Mouse (Mus musculus): ENCODE measurements around the gene Tcf7l2. TPM values are rescaled to one million over a fixed set of nuclear protein-coding genes. Genes with fewer than 3 reads are reported as not detected.

Gene Tcf7l2
- polyA plus RNA-seq, 1 experiment = 10.5 TPM

DNA sequence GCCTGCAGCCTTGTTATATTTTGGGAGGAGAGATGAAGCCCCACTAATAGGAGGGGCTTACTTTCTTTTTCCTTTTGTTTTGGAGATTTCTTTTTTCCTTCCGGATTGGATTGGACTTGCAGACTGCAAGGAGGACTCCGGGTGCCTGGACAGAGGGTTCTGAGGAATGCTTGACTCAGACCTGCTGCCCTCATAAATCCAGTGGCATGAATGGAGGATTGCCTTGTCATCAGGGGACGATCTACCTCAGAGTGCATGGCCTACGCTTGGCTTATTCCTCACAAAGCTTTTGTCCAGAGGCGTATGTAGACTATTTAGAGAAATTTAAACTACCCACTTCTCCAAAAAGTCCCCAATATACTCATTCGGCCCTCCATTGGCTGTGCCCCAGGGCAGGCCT lies 25.5 kb downstream of the Tcf7l2 start:
- Histone ChIP-seq H3K4me1 (ENCODE audit: control insufficient read depth, insufficient read depth, low read length) (no peaks in the 10 kb centered on the region), H3K27ac (ENCODE audit: control insufficient read depth, insufficient read depth, low read depth, low read length, poor library complexity) (no peak overlapping the region), H3K4me3 (replicated peaks; ENCODE audit: control insufficient read depth, low read depth, low read length) (no peak overlapping the region)
- WGBS = 70% methylated on average over 6 of the region's 6 CpGs
- TF ChIP-seq POLR2A (IDR thresholded peaks at IDR 0.05; ENCODE audit: borderline replicate concordance, control insufficient read depth, low read depth, low read length) (no peak), CTCF (IDR thresholded peaks at IDR 0.05; ENCODE audit: control insufficient read depth, insufficient read depth, low read length) (no peak)

DNA sequence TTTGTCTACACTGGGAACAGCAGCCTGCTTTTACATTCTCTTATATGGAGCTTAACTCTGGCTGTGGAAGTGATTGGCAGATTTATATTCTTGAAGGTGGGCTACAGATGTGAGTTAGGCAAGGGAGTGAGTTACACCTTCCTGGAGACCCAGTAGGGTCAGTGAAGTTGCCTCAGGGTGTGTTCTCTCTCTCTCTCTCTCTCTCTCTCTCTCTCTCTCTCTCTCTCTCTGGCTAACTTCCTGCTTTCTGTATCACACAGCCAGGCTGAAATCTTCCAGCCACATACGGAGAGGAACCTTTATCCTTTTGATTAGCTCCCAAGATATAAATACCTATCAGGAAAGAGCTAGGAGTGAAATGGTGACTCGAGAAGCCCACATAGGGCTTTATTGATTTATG lies 26.0 kb downstream of the Tcf7l2 start:
- WGBS = 23% methylated on average over 2 of the region's 2 CpGs

DNA sequence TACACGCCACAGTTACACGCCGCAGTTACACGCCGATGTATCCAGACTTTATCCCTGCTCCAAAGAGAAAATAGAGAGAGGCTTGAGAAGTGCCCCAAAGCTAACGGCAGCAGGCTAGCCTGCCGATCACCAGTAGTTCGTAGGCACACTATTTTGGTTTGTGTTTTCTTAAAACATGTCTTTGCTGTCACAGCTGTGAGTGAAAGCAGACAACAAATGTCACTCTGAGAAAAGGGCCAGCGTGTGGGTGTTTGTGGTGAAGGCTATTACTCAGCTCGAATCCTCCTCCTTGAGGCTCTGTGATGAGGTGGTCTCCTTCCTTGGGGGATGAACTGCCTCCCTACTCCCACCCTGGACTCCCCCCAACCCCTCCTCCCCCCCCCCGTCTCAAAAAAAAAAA lies 26.6 kb downstream of the Tcf7l2 start:
- Histone ChIP-seq H3K27ac (ENCODE audit: control insufficient read depth, insufficient read depth, low read depth, low read length, poor library complexity) (no peak overlapping the region), H3K4me3 (replicated peaks; ENCODE audit: control insufficient read depth, low read depth, low read length) (no peak overlapping the region), H3K4me1 (ENCODE audit: control insufficient read depth, insufficient read depth, low read length) (no peaks in the 10 kb centered on the region)
- whole genome bisulfite sequencing = 65% methylated on average over 11 of the region's 11 CpGs
- no peak for TF ChIP-seq CTCF (IDR thresholded peaks at IDR 0.05; ENCODE audit: control insufficient read depth, insufficient read depth, low read length)
- no peak for TF ChIP-seq POLR2A (IDR thresholded peaks at IDR 0.05; ENCODE audit: borderline replicate concordance, control insufficient read depth, low read depth, low read length)

More for the DNA sequence above, 26.0 kb downstream of the Tcf7l2 start:
- TF ChIP-seq CTCF (IDR thresholded peaks at IDR 0.05; ENCODE audit: control insufficient read depth, insufficient read depth, low read length) = no peak
- no peak for TF ChIP-seq POLR2A (IDR thresholded peaks at IDR 0.05; ENCODE audit: borderline replicate concordance, control insufficient read depth, low read depth, low read length)
- no peaks in the 10 kb centered on the region for H3K4me1 ChIP-seq (ENCODE audit: control insufficient read depth, insufficient read depth, low read length)
- no peak overlapping the region for H3K27ac ChIP-seq (ENCODE audit: control insufficient read depth, insufficient read depth, low read depth, low read length, poor library complexity)
- H3K4me3 ChIP-seq (replicated peaks; ENCODE audit: control insufficient read depth, low read depth, low read length) = no peak overlapping the region

DNA sequence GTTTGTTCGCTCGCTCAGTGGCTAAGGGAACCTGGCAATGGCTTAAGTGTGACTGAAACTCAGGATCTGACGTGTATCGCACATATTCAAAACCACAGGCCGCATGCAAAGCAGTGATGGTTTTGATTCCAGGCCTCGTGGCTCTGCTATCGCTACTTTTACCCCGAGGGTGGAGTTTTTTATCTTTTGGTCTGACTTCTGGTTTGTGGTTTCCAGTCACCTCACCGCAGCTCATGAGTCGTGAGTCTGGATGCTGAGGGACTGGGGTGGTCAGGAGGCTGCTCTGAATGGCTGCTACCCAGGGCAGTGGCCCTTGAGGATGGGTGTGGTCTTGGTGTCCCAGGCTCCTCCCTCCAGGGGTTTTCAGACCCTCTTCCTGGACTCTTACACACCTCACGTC lies 27.3 kb downstream of the Tcf7l2 start:
- Histone ChIP-seq H3K4me3 (replicated peaks; ENCODE audit: control insufficient read depth, low read depth, low read length) (no peak overlapping the region), H3K4me1 (ENCODE audit: control insufficient read depth, insufficient read depth, low read length) (no peaks in the 10 kb centered on the region; the same call in 1 of the 2 replicates), H3K27ac (ENCODE audit: control insufficient read depth, insufficient read depth, low read depth, low read length, poor library complexity) (no peak overlapping the region)
- TF ChIP-seq CTCF (IDR thresholded peaks at IDR 0.05; ENCODE audit: control insufficient read depth, insufficient read depth, low read length) (no peak), POLR2A (IDR thresholded peaks at IDR 0.05; ENCODE audit: borderline replicate concordance, control insufficient read depth, low read depth, low read length) (no peak)
- WGBS = 2% methylated on average over 11 of the region's 11 CpGs

DNA sequence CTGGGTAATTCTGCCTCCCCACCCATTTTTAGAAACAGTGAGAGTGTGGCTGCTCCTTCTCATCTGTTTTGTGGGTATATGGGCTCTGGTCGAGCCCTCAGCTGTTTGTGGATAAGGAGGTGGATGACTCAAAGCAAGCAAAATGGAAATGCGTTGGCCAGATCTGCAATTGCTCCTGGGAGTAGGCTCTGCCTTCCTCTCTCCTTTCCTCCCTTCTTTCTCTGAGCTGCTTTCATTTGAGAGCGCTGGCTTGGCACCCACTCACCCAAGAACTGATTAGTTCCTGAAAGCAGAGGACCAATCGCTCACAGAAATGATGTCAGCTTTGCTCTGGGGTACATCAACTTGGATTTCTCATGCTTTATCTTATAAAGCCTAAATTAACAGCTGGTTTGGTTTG lies 32.7 kb downstream of the Tcf7l2 start:
- no peaks in the 10 kb centered on the region; the same call in 1 of the 2 replicates for H3K4me1 ChIP-seq (ENCODE audit: control insufficient read depth, insufficient read depth, low read length)
- no peak overlapping the region for H3K4me3 ChIP-seq (replicated peaks; ENCODE audit: control insufficient read depth, low read depth, low read length)
- TF ChIP-seq CTCF (IDR thresholded peaks at IDR 0.05; ENCODE audit: control insufficient read depth, insufficient read depth, low read length) = no peak
- 37% methylated on average over 4 of the region's 4 CpGs for WGBS
- H3K27ac ChIP-seq (ENCODE audit: control insufficient read depth, insufficient read depth, low read depth, low read length, poor library complexity) = no peak overlapping the region

DNA sequence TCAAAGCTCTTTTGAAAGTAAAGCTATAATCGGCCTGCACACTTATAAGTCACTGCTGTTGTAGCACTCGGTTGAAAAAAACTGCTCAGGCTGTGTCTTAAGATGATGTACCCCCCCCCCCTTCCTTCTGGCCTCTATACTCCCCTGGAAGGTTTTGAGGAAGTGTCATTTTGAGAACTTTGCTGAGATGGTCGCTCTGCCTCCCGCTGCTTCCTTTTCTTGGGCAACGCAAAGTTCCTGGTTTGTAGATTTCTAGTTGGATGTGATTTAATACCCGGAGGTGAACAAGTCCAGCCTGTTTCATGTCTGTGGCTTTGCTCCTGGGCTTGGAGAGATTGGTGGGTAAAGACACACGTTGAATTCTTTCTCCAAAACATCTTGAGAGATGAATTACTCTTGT lies 33.2 kb downstream of the Tcf7l2 start:
- no peak for TF ChIP-seq CTCF (IDR thresholded peaks at IDR 0.05; ENCODE audit: control insufficient read depth, insufficient read depth, low read length)
- TF ChIP-seq POLR2A (IDR thresholded peaks at IDR 0.05; ENCODE audit: borderline replicate concordance, control insufficient read depth, low read depth, low read length) = no peak
- H3K4me1 ChIP-seq (ENCODE audit: control insufficient read depth, insufficient read depth, low read length) = no peaks in the 10 kb centered on the region; the same call in 1 of the 2 replicates
- H3K4me3 ChIP-seq (replicated peaks; ENCODE audit: control insufficient read depth, low read depth, low read length) = no peak overlapping the region
- WGBS = 4% methylated on average over 7 of the region's 7 CpGs
- no peak overlapping the region for H3K27ac ChIP-seq (ENCODE audit: control insufficient read depth, insufficient read depth, low read depth, low read length, poor library complexity)

DNA sequence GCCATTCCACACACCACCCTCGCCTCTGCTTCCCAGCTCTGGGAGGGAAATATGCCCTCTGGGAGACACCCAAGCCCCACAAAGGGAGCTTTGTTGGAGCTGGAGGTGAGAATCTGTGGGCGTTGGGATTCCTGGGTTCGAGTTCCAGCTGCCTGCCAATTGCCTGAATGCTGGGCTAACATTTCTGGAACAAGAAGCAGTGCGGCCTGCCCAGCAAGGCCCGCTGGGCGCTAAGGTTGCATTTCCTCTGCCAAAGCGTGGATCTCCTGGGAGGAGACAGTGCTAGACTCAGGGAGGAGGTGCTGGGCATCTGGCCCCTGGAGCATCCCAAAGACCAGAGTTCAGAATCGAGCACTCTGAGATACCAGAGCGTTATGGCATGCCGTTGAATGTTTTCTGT lies 38.3 kb downstream of the Tcf7l2 start:
- 82% methylated on average over 10 of the region's 10 CpGs for WGBS
- TF ChIP-seq CTCF (IDR thresholded peaks at IDR 0.05; ENCODE audit: control insufficient read depth, insufficient read depth, low read length) (no peak), POLR2A (IDR thresholded peaks at IDR 0.05; ENCODE audit: borderline replicate concordance, control insufficient read depth, low read depth, low read length) (no peak)
- Histone ChIP-seq H3K27ac (ENCODE audit: control insufficient read depth, insufficient read depth, low read depth, low read length, poor library complexity) (no peak overlapping the region), H3K4me1 (ENCODE audit: control insufficient read depth, insufficient read depth, low read length) (no peaks in the 10 kb centered on the region), H3K4me3 (replicated peaks; ENCODE audit: control insufficient read depth, low read depth, low read length) (no peak overlapping the region)

DNA sequence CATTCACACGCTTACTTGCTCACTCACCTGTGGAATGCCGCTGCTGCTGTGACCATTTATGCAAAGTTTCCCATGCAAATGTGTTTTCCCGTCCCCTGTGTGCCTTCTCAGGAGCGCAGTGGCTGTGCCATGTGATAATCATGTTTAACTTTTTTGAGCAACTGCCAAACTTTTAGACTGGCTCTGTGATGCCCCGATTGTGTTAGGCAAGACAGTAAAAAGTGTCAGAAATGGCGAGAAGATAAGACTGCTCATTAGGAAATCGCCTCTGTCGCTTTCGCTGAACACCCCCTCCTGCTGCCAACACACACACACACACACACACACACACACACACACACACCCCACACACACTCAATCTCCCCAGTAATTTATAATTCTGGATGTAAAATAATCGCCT lies 39.5 kb downstream of the Tcf7l2 start:
- 56% methylated on average over 10 of the region's 10 CpGs for WGBS
- H3K27ac ChIP-seq (ENCODE audit: control insufficient read depth, insufficient read depth, low read depth, low read length, poor library complexity) = no peak overlapping the region
- H3K4me3 ChIP-seq (replicated peaks; ENCODE audit: control insufficient read depth, low read depth, low read length) = no peak overlapping the region
- H3K4me1 ChIP-seq (ENCODE audit: control insufficient read depth, insufficient read depth, low read length) = no peaks in the 10 kb centered on the region
- TF ChIP-seq POLR2A (IDR thresholded peaks at IDR 0.05; ENCODE audit: borderline replicate concordance, control insufficient read depth, low read depth, low read length) (no peak), CTCF (IDR thresholded peaks at IDR 0.05; ENCODE audit: control insufficient read depth, insufficient read depth, low read length) (no peak)

DNA sequence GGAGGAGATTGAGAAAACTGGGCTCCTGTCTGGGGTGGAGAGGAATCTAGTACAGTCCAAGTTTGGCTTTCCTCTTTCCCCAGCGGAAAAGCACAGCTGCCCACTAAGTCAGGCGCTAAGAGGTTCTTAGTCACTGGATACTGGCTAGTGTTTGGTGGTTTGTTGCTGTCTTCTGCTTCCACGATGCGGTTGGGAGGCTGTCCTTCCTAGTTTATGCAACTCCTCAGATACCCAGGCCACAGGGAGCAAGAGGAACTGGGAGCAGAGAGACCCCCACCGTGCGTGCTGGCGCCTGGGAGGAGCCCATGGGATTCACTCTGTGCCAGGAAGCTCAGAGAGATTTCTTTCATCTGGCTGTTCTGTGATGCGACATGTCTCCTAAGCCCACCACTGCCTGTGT lies 40.1 kb downstream of the Tcf7l2 start:
- H3K4me1 ChIP-seq (ENCODE audit: control insufficient read depth, insufficient read depth, low read length) = no peaks in the 10 kb centered on the region
- WGBS = 69% methylated on average over 8 of the region's 8 CpGs
- no peak overlapping the region for H3K27ac ChIP-seq (ENCODE audit: control insufficient read depth, insufficient read depth, low read depth, low read length, poor library complexity)
- H3K4me3 ChIP-seq (replicated peaks; ENCODE audit: control insufficient read depth, low read depth, low read length) = no peak overlapping the region
- TF ChIP-seq CTCF (IDR thresholded peaks at IDR 0.05; ENCODE audit: control insufficient read depth, insufficient read depth, low read length) (no peak), POLR2A (IDR thresholded peaks at IDR 0.05; ENCODE audit: borderline replicate concordance, control insufficient read depth, low read depth, low read length) (no peak)

Measured in bone marrow, adult 2 months (tissue).